Mouse (Mus musculus): ENCODE measurements around the gene Vmn2r9.
"Not testable (repeated sequence)": the region's sequence is repeated elsewhere in the genome, so short reads cannot be mapped to it uniquely, and the experiment has no call there.

Vmn2r9 gene

GRCm38 (mm10) chr5:108852501-108852900, at the start of gene Vmn2r9:
TSS of gene Vmn2r9 (minus strand) at chr5:108852601.
- DNase-seq, result not testable (repeated sequence)

- DNase-seq, result not testable (repeated sequence)
Measured at GRCm38 (mm10) chr5:108866746-108867145, 14.3 kb upstream of the Vmn2r9 start.

- no peak for DNase-seq
Measured at GRCm38 (mm10) chr5:108849466-108849865, 2.9 kb downstream of the Vmn2r9 start.

GRCm38 (mm10) chr5:108836156-108836555, 16.2 kb downstream of the Vmn2r9 start:
- DNase-seq, result no peak

GRCm38 (mm10) chr5:108823276-108823675, 29.1 kb downstream of the Vmn2r9 start:
- no peak for DNase-seq

- not testable (repeated sequence) for DNase-seq
Measured at GRCm38 (mm10) chr5:108808750-108809149, 43.7 kb downstream of the Vmn2r9 start, which contains the start of gene Vmn2r8. TSS of gene Vmn2r8 (minus strand) at chr5:108808850.

GRCm38 (mm10) chr5:108803646-108804045, 48.8 kb downstream of the Vmn2r9 start:
- no peak for DNase-seq

GRCm38 (mm10) chr5:108795263-108795662, 57.1 kb downstream of the Vmn2r9 start, which contains the start of gene Tmed11:
TSS of gene Tmed11 (minus strand) at chr5:108795363.
- not testable (repeated sequence) for DNase-seq

GRCm38 (mm10) chr5:108790385-108790784, 62.0 kb downstream of the Vmn2r9 start:
- peak; percentile 4 for DNase-seq

Measured in right cerebral cortex, postnatal 14 days (tissue).